Mouse (Mus musculus): ENCODE measurements around the gene Usp34.
"Not testable (repeated sequence)": the region's sequence is repeated elsewhere in the genome, so short reads cannot be mapped to it uniquely, and the experiment has no call there.

Usp34 gene

DNA sequence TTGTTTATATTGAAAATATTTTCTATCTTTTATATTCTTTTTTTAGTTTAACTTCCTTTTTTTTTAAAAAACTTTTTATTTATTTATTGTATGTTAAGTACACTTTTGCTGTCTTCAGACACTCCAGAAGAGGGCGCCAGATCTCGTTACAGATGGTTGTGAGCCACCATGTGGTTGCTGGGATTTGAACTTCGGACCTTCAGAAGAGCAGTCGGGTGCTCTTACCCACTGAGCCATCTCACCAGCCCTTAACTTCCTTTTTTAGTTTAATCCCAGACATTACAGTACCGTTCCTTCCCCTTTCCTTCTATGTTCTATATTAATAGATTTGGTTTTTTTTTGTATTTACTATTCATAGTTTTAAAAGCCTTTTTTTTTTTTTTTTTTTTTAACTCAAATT is 50.5 kb downstream of the Usp34 start:
- in situ Hi-C loops (cut with MseI, MboI): not testable (repeated sequence)

GRCm38 (mm10) chr11:23359687-23360235 is 53.1 kb downstream of the Usp34 start:
- in situ Hi-C loops (cut with MseI, MboI): not testable (repeated sequence)

GRCm38 (mm10) chr11:23362305-23362704 is 55.6 kb downstream of the Usp34 start:
- in situ Hi-C loops (cut with MseI, MboI): no loop called here

DNA sequence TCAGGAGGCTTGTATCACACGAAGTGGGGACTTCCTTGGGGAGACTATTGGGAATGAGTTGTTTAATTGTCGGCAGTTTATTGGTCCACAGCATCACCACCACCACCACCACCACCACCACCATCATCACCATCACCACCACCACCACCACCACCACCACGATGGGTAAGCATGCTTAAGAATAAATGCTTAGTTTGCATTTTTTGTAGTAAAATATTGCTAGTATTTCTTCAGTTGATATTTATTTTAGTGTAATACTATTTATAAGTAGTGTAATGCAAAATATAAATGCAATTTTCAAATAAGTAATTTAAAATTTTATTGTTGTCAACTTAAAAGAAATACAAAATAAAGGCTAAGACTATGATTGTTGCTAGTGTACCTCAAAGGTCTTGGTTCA is 57.7 kb downstream of the Usp34 start:
- in situ Hi-C loops (cut with MseI, MboI): no loop called here

DNA sequence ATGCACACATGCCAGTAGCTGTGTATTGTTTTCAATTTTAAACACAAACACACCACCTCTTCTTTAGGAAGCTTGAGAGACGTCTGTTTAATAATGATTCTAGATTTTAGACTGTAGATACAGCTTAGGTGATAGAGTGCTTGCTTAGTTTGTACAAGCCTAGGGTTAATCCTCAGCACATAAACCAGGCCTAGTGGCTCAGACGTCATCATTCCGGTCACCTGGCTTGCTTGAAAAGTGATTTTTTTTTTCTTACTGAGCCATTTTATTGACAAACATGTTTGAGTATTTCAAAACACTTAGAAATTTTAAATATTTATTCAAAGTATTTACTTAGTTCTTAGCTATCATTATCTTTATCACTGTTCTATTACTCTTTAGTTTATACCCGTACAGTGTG is 65.3 kb downstream of the Usp34 start:
- in situ Hi-C loops (cut with MseI, MboI): no loop called here

- in situ Hi-C loops (cut with MseI, MboI): no loop called here
These were observed 65.8 kb downstream of the Usp34 start for GRCm38 (mm10) chr11:23372490-23372889.

- in situ Hi-C loops (cut with MseI, MboI): no loop called here
These were observed 73.4 kb downstream of the Usp34 start for GRCm38 (mm10) chr11:23380055-23380454.

DNA sequence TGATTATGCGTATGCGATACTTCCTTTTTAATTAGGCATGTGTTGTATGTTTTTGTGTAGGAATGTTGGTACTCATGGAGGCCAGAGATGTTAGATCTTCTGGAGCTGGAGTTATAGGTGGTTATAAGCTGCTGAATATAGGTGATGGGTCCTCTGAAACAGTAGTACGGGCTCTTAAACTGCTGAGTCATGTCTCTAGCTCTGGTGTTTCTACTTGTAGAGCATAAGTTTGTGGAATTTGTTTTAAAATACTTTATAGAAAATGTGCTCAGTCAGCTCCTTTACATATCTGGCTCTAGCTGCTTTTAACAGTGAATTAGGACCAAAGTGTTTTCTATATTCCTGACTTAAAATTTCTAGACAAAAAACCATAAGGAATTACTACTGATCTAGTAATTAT is 73.9 kb downstream of the Usp34 start:
- in situ Hi-C loops (cut with MseI, MboI): no loop called here

- in situ Hi-C loops (cut with MseI, MboI): no loop called here
These were observed 76.1 kb downstream of the Usp34 start for GRCm38 (mm10) chr11:23382787-23383186.

GRCm38 (mm10) chr11:23389649-23390048 is 83.0 kb downstream of the Usp34 start:
- in situ Hi-C loops (cut with MseI, MboI): no loop called here

- in situ Hi-C loops (cut with MseI, MboI): no loop called here
These were observed 85.9 kb downstream of the Usp34 start for GRCm38 (mm10) chr11:23392567-23392966.

GRCm38 (mm10) chr11:23396608-23397007 is 89.9 kb downstream of the Usp34 start:
- in situ Hi-C loops (cut with MseI, MboI): no loop called here

GRCm38 (mm10) chr11:23400978-23401776 is 94.5 kb downstream of the Usp34 start:
- in situ Hi-C loops (cut with MseI, MboI): no loop called here

- in situ Hi-C loops (cut with MseI, MboI): no loop called here
These were observed 121.6 kb downstream of the Usp34 start for GRCm38 (mm10) chr11:23428301-23428700.

DNA sequence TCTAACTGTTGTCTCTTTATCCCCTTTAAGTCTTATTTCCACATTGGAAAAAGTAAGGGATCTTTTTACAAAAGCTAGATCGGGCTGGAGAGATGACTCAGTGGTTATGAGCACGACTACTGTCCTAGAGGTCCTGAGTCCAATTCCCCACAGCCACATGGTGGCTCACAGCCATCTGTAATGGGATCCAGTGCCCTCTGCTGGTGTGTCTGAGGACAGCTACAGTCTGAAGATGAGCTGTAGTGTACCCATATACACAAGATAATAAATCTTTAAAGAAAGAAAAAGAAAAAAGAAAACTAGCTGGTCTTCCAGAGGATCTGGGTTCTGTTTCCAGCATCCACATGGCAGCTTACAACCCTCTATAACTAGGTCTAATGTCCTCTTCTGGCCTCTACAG is 123.3 kb downstream of the Usp34 start:
- in situ Hi-C loops (cut with MseI, MboI): no loop called here

DNA sequence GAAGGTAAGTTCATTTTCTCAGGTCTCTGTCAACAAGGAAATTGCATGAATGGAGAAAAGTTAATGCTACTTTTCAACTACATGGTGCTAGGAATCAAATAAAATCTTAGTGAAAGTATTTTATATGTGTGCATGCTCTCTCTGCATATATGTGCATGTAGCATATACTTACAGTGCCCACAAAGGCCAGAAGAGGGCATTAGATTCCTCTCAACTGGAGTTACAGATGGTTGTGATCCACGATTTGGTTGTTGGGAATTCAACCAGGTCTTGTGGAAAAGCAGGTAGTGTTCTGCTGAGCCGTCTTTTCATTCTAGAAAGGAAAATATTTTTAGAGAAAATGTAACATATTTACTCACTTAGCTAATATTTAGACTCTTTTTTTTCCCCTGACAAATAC is 129.4 kb downstream of the Usp34 start:
- in situ Hi-C loops (cut with MseI, MboI): no loop called here

- in situ Hi-C loops (cut with MseI, MboI): not testable (repeated sequence)
These were observed 159.2 kb downstream of the Usp34 start for GRCm38 (mm10) chr11:23465862-23466261.

- in situ Hi-C loops (cut with MseI, MboI): no loop called here
These were observed 183.3 kb downstream of the Usp34 start for GRCm38 (mm10) chr11:23489955-23490354.

DNA sequence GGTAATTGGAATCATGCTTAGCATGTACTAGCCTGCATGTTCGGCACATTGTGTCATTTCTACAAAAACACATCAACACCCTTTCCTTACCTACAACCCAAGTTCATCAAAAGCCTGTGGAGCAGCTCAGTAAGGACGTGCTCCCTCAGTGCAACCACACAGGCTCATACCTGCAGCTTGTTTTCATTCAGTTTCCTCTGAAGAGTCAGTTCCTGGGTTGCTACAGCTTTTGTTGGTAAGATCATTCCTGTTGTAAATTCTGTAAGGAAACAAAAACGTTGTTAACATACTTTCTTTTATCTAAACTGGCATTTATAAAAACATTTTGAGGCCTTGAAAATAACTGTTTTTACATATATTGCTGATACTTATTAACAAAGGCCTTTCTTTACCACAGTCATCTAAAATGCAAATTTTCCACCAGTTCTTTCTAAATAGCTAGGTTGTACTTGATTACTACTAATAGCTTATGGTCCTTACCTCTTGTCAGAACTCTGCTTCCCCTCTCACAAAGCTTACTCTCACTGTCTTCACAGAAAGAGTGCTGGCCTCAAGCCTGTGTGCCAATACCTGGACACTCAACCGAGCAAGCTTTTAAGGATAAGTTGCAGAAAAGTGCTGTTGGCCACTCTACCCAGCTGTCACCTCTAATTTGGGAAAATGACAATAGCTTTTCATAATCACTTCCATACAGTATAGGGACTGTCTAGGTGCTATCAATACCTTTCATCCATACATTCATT is 185.5 kb downstream of the Usp34 start:
- in situ Hi-C loops (cut with MseI, MboI): no loop called here

DNA sequence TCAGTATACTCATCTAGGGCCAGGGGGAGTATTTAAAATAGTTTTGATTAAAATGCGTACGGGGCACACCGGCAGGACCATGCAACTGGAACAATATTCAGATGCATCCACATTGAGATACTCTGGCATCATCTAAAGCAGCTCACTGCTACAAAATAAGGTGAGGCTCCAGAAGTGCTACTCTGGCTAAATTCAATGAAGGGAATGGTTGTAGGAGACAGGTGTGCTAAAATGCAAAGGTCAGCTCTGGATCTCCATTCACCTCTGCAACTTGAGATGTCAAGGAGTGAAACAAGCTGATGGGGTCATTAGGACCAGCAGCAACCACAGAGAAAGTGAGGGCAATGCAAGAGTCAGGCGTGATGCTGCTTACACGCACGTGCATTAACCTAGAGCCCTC is 188.5 kb downstream of the Usp34 start:
- in situ Hi-C loops (cut with MseI, MboI): no loop called here

DNA sequence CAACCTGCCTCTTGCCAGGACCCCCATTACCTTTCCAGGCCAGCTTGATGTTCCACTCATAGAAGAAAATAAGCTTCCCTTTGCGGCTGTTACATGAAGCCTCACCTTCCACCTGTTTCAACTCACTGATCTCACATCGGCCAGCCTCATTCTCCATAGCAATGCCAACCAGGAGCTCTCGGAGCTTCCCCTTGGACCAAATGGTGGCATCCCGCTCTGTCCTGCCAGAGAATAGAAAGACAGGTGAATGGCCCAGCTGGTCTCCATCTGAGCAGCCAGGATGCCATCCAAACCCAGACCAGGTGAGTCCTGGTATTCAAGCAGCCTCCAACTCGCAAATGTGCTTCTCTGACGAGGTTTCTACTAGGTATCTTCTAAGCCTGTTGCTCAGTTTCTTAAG is 190.0 kb downstream of the Usp34 start:
- in situ Hi-C loops (cut with MseI, MboI): no loop called here

DNA sequence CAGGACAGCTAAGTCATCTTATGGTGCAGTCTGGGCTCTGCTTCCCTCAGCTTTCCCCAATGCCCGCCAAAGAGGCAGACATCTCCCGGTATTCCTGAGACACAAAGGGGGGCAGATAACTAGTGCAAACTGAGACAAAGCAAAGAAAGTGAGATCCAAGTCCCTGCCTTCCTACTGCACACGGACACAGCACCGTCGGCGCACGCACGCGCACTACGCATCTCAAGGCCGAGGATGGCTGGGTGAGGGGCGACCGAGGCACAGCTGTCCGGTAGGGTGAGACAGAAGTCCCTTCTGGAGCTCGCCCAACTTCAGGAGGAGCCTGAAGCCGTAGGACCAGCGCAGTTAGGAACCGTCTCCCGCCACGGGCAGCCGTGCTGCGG is 190.6 kb downstream of the Usp34 start:
- in situ Hi-C loops (cut with MseI, MboI): no loop called here

Measured in mouse trophoblast stem cell (cell line).